In the genomic region with DNA sequence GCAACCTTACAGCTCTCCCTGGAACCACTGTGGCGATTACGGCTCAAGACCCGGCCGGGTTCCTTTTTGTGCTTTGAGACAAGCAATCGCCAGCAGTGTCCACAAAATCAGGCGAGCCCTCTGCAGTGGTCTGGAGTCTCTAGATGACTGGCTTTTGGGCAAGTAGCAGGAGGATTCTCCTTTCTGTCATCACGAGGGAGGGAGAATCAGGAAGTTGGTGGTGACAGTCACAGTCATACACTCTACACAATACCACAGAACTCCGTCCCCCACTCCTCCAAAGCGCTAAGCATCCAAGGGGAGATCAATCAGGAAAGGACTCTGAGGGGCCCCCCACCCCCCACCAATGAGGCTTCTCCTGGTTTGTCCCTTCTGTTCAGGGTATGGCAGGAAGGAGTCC, we compare ENCODE assay signal across 8 mouse cellular contexts. TPM values are rescaled to one million over a fixed set of nuclear protein-coding genes. Genes with fewer than 3 reads are reported as not detected.
DNase-seq lines count a peak whose midpoint lies in the region; ATAC-seq and TF ChIP-seq lines count a peak whose summit lies in the region.

No protein-coding gene starts in this region.

- DNase-seq in cerebellum, adult 2 months: no peak
- no peak for DNase-seq in cerebellum, adult 11 months
- peak; percentile 61 for DNase-seq in CD4-positive helper T cell, adult 2 months (ENCODE audit: low read depth, low spot score)
- DNase-seq in right cerebral cortex, postnatal 4 days: no peak
- no peak for DNase-seq in frontal cortex, postnatal 14 days (ENCODE audit: low spot score in 2 of 2)
- DNase-seq in retina, postnatal 1 day: no peak

- H3K27ac ChIP-seq in cerebellum, adult 2 months (ENCODE audit: insufficient read depth, low read length): no peak overlapping the region

- no peaks in the 10 kb centered on the region for H3K9me3 ChIP-seq in megakaryocyte, embryonic 14.5 days

- 43% methylated on average over 9 of the region's 9 CpGs for WGBS in cerebellum, adult 2 months

- H3K36me3 ChIP-seq in megakaryocyte, embryonic 14.5 days (replicated peaks; ENCODE audit: low read length): peaks cover 8% of the 10 kb centered on the region

- peaks cover 4% of the 10 kb centered on the region; the same call in 1 of the 2 replicates for H3K27me3 ChIP-seq in cerebellum, adult 2 months (ENCODE audit: control insufficient read depth, insufficient read depth, low read length)
- H3K27me3 ChIP-seq in megakaryocyte, embryonic 14.5 days (replicated peaks): peaks cover 73% of the 10 kb centered on the region

- no peak for TF ChIP-seq POLR2A in cerebellum, adult 2 months (IDR thresholded peaks at IDR 0.05; ENCODE audit: borderline replicate concordance, insufficient read depth, low read length)

- no peaks in the 10 kb centered on the region; the same call in 1 of the 2 replicates for H3K4me1 ChIP-seq in cerebellum, adult 2 months (ENCODE audit: control insufficient read depth, insufficient read depth, low read length)
- H3K4me1 ChIP-seq in megakaryocyte, embryonic 14.5 days: peaks cover 57% of the 10 kb centered on the region

- peak overlapping the region; percentile 2 for H3K4me3 ChIP-seq in cerebellum, adult 2 months (replicated peaks; ENCODE audit: insufficient read depth, low read depth, low read length)
- H3K4me3 ChIP-seq in megakaryocyte, embryonic 14.5 days (replicated peaks): peak overlapping the region; percentile 92

- no peak for TF ChIP-seq CTCF in cerebellum, adult 2 months (IDR thresholded peaks at IDR 0.05; ENCODE audit: borderline replicate concordance, insufficient read depth, low read depth, low read length)

- ATAC-seq in granulocyte monocyte progenitor cell, adult 5-6 weeks (replicated peaks; ENCODE audit: poor library complexity, severe bottlenecking): peak; percentile 73

RNA-seq across cellular contexts. Expression of a gene that starts 0.6 kb away (rescaled TPM):
- polyA plus RNA-seq in cerebellum, adult 2 months (2012; rRNA removed): 9.0 and 13.1 TPM in 2 replicates
- 25.4 and 27.4 TPM in 2 replicates for total RNA-seq in granulocyte monocyte progenitor cell, adult 5-6 weeks (2014; fragmentation: Nextera tagmentation)
- 32.5 and 44.6 TPM in 2 replicates for total RNA-seq in granulocyte monocyte progenitor cell, adult 5-6 weeks (2017)
- polyA plus RNA-seq in megakaryocyte, embryonic 14.5 days (2012; ENCODE audit: insufficient read depth, low replicate concordance): 2.3 TPM in 1 of 2 replicates, not detected in the other

RNA-seq across cellular contexts. Expression of a gene that starts 33.0 kb away (rescaled TPM):
- 30.1 and 31.2 TPM in 2 replicates for polyA plus RNA-seq in cerebellum, adult 2 months (2012; rRNA removed)
- 11.3 and 23.0 TPM in 2 replicates for total RNA-seq in granulocyte monocyte progenitor cell, adult 5-6 weeks (2014; fragmentation: Nextera tagmentation)
- 26.9 and 34.5 TPM in 2 replicates for total RNA-seq in granulocyte monocyte progenitor cell, adult 5-6 weeks (2017)
- polyA plus RNA-seq in megakaryocyte, embryonic 14.5 days (2012; ENCODE audit: insufficient read depth, low replicate concordance): 0.02 TPM in 1 of 2 replicates, not detected in the other

RNA-seq across cellular contexts. Expression of a gene that starts 40.9 kb away (rescaled TPM):
- polyA plus RNA-seq in cerebellum, adult 2 months (2012; rRNA removed): 6.5 and 8.3 TPM in 2 replicates
- total RNA-seq in granulocyte monocyte progenitor cell, adult 5-6 weeks (2014; fragmentation: Nextera tagmentation): 4.7 and 7.9 TPM in 2 replicates
- 2.3 and 2.5 TPM in 2 replicates for total RNA-seq in granulocyte monocyte progenitor cell, adult 5-6 weeks (2017)
- polyA plus RNA-seq in megakaryocyte, embryonic 14.5 days (2012; ENCODE audit: insufficient read depth, low replicate concordance): 12.5 and 23.0 TPM in 2 replicates

RNA-seq across cellular contexts. Expression of a gene that starts 59.2 kb away (rescaled TPM):
- polyA plus RNA-seq in cerebellum, adult 2 months (2012; rRNA removed): 3.0 and 4.1 TPM in 2 replicates
- total RNA-seq in granulocyte monocyte progenitor cell, adult 5-6 weeks (2014; fragmentation: Nextera tagmentation): 114 TPM in 2 replicates
- total RNA-seq in granulocyte monocyte progenitor cell, adult 5-6 weeks (2017): 98.3 and 98.8 TPM in 2 replicates
- polyA plus RNA-seq in megakaryocyte, embryonic 14.5 days (2012; ENCODE audit: insufficient read depth, low replicate concordance): 2,082 and 2,619 TPM in 2 replicates

Comparison
In these comparisons a context has a peak if more than half of its experiments do, and no peak if none do; other contexts are left out.
1. RNA of a gene that starts 33.0 kb away (polyA plus RNA-seq): 30.1 to 31.2 TPM in cerebellum, adult 2 months; 0.02 TPM in megakaryocyte, embryonic 14.5 days; every median in the first group is over 10 times any median in the second.